Mouse (Mus musculus) thymus, adult 2 months (tissue): Measurements from ENCODE around the gene Abhd6.

Experiments
- CTCF ChIP-seq: fragments of 200-500 bp; IDR thresholded peaks from 2 replicates; pipeline ENCODE4 v1.5.1; 2012; ENCODE audit warnings: mild to moderate bottlenecking, control low read depth, low read length, moderate library complexity, borderline replicate concordance; ENCODE audit not compliant: control insufficient read depth, poor library complexity, insufficient read depth; ENCODE audit errors: extremely low read depth
- POLR2A ChIP-seq: fragments of 200-500 bp; IDR thresholded peaks from 2 replicates; pipeline ENCODE4 v1.6.1; 2012; ENCODE audit warnings: mild to moderate bottlenecking, low read length, control low read depth, moderate library complexity; ENCODE audit not compliant: control insufficient read depth, poor library complexity, insufficient read depth; ENCODE audit errors: extremely low read depth

GRCm38 (mm10) chr14:8038150-8038549 is 35.4 kb downstream of the Abhd6 start:
- TF ChIP-seq CTCF = no peak
- TF ChIP-seq POLR2A = no peak
